Mouse (Mus musculus): ENCODE measurements around the gene Aqp11. TPM values are rescaled to one million over a fixed set of nuclear protein-coding genes. Genes with fewer than 3 reads are reported as not detected.

Gene Aqp11
- polyA plus RNA-seq, 1 experiment from 2014 or later, result 4.0 TPM

DNA sequence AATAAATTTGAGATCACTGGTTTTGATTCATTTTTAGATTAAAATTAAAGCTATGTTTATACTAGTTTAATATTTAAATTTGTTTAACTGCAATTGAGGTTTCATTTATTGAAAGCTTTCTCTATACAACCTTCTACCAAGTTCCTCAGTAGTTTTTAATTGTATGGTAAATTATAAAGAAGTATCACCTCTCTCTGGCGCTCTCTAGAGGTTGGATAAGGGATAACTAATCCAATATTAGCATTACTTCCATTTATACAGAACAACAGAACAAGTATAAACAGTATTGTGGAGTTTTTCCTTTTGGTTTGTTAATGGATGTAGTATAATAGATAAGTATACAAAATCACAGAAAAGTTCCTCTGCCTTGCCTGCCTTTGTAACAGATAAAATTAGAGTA lies 58.9 kb downstream of the Aqp11 start:
- no peak for DNase-seq (ENCODE audit: low spot score)
- Histone ChIP-seq H3K4me1 (no peaks in the 10 kb centered on the region), H3K27me3 (replicated peaks; ENCODE audit: low read depth, poor library complexity, severe bottlenecking) (no peaks in the 10 kb centered on the region), H3K36me3 (replicated peaks) (peaks cover 88% of the 10 kb centered on the region), H3K9me3 (no peaks in the 10 kb centered on the region), H3K27ac (replicated peaks) (no peak overlapping the region), H3K4me3 (no peak overlapping the region)
- WGBS, result 25% methylated on average over 1 of the region's 1 CpGs

Other genes starting within 250 kb of the Aqp11 start
- gene Aamdc, start 158.8 kb downstream of the Aqp11 start, polyA plus RNA-seq (2016; fragmentation: Nextera tagmentation; extraction: Ambion mirVana), result 35.9 and 38.0 TPM in 2 replicates
- gene Rsf1, start 158.4 kb downstream of the Aqp11 start, polyA plus RNA-seq (2016; fragmentation: Nextera tagmentation; extraction: Ambion mirVana), result 26.2 and 27.0 TPM in 2 replicates
- gene Clns1a, start 41.7 kb downstream of the Aqp11 start, polyA plus RNA-seq (2016; fragmentation: Nextera tagmentation; extraction: Ambion mirVana), result 296 and 321 TPM in 2 replicates
- 43.6 and 44.2 TPM in 2 replicates for gene Pak1, start 50.3 kb upstream of the Aqp11 start, polyA plus RNA-seq (2016; fragmentation: Nextera tagmentation; extraction: Ambion mirVana)
- 0.05 TPM in 1 of 2 replicates, not detected in the other for gene Gdpd4, start 181.7 kb upstream of the Aqp11 start, polyA plus RNA-seq (2016; fragmentation: Nextera tagmentation; extraction: Ambion mirVana)

Measured in embryonic facial prominence, embryonic 10.5 days (tissue).